Mouse (Mus musculus): ENCODE measurements around the gene Olfr675.
"Not testable (repeated sequence)": the region's sequence is repeated elsewhere in the genome, so short reads cannot be mapped to it uniquely, and the experiment has no call there.

Gene Olfr675

DNA sequence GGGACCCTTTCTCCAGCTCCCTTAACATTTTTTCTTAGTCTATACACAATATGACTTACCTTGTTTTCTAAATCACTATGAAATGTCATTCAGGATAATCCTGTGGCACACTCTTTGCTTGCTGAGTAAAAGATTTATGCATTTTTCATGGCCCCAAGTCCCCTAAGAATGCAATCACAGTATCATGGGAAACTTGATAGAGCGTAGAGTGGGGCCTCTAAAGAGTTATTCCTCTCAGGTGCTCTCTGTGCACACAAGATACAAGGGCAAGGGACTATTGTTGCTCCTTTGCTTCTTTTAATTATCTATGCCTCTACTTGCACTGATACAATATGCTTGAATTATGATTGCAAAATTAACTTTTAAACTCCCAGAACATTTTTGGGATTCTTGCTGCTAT is at the start of gene Olfr675:
Olfr675 (minus strand) TSS at position 101 of the 400 bp plus-strand sequence.
- DNase-seq: no peak

DNA sequence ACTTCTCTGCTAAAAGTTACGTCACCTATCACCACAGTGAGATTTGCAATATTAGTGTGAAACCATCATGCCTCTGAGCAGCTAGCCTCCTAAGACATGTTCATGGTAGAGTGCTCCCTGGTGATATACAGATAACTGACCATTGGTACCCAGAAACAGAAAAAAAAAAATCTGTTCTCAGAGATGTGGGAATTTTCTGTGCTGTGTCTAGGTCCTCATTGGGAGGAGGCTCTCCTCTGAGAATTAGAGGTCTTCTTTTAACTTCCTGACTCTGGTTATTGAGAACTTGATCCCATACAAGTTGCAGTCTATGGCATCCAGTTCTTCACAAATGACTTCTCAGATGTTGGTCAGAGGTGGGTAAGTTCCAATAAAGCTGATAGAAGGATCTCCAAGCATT is 35.9 kb upstream of the Olfr675 start, which contains the start of gene Olfr678:
Olfr678 (plus strand) TSS at position 301 of the 400 bp plus-strand sequence.
- no peak for DNase-seq

DNA sequence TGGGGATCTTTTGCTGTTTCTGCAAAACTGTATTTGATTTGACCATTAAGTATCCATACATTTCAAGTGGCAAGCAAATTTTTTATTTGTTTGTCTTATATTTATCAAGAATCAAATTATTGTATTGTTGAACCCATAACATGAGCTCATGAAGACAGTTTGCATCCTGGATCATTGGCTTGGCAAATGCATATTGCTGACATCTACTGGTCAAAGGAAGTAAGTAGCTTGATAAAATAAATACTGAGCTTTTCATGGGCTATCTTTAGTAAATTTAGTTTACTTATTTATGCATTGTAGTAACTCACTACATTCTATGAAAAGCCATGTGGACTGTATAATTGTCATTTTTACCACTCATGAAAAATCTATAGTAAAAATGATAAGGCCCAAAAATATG is 30.7 kb upstream of the Olfr675 start:
- DNase-seq: no peak

DNA sequence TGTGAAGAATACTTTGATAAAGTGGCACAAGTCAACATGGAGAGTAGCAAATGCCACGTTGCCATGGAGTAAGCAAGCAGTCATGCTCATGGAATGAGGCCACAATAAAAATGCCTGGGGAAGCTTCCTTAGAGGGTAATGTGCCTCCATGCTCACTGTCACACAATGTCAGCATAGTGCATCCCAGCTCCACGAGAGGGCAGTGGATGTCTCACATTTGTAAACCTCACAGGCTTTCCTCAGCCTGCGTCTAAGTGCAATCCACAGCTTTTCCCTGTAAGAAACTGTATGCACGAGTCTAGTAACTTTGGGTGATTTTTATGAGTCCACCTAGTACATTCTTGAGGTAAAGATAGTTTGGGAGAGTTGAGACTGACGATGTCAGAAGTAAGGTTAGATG is 5.6 kb upstream of the Olfr675 start:
- DNase-seq: not testable (repeated sequence)

DNA sequence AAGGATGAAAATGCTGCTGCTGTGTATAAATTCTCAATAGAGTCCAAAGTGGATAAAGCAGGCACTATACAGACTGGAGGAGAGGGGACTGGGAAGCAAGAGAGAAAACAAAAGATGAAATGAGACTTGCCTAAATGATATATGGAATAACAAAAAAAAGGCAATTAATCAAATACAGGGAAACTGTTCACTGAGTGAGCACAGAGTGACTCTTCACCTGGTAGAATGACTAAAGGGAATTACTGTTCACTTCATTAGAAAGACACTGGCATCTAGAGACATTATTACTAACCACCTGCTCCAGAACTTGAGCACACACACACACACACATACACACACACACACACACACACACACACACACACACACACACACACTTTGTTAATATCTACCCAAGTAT is 4.1 kb upstream of the Olfr675 start, which contains the start of gene Olfr676:
Olfr676 (plus strand) TSS at position 301 of the 400 bp plus-strand sequence.
- DNase-seq: no peak

DNA sequence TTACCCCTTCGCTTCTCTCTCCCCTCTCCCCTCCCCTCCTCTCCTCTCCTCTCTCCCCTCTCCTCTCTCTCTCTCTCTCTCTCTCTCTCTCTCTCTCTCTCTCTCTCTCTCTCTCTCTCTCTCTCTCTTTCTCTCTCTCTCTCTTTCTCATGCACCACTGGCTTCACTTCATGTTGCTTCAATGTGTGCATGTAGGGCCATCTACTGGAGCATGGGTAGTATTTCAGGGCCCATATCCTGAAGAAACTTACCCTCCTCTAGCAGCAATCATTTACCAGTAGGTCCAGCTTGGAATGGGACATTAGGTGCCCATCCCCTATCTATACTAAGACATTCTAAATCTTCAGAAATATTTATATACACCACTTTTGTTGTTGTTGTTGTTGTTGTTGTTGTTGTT is 5.7 kb downstream of the Olfr675 start:
- no peak for DNase-seq

DNA sequence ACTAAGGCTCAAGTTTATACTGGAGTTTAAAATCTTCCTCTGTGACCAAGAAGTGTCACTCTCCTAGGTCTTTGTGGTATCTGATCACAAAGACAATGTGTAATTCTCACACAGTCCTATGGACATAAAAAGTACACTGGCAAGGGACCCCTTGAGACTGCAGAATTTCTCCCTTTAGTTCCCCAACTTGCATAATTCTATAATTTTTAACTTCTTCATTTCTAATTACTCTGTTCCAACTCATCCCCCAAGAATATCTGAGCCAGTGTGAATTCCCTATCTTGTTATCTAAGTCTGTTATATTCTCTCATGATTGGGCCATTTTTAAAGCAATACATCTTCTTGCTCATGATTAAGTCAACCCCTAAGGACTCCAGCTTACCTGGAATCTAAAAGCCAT is 26.3 kb downstream of the Olfr675 start, which contains the start of gene Olfr672:
Olfr672 (minus strand) TSS at position 101 of the 400 bp plus-strand sequence.
- no peak for DNase-seq

DNA sequence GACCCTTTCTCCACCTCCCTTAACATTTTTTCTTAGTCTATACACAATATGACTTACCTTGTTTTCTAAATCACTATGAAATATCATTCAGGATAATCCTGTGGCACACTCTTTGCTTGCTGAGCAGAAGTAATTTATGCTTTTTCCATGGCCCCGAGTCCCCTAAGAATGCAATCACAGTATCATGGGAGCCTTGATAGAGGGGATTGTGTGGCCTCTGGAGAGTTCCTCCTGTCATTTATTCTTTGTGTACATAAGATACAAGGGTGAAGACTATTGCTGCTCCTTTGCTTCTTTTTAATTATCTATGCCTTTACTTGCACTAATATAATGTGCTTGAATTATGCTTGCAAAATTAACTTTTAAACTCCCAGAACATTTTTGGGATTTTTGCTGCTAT is 49.2 kb downstream of the Olfr675 start, which contains the start of gene Olfr671:
Olfr671 (minus strand) TSS at position 101 of the 400 bp plus-strand sequence.
- DNase-seq: no peak

DNA sequence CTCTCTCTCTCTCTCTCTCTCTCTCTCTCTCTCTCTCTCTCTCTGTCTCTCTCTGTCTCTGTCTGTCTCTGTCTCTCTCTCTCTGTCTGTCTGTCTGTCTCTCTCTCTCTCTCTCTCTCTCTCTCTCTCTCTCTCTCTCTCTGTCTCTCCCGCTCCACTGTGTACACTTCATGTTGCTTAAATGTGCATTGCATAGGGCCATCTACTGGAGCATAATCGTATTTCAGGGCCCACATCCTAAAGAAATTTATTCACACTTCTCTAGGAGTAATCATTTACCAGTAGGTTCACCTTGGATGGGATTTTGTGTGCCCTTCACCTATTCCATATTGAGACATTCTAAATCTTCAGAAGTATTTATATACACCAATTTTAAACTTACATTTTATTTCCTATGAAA is 55.8 kb downstream of the Olfr675 start:
- DNase-seq: not testable (repeated sequence)
